Mouse (Mus musculus) adrenal gland, adult (tissue): ENCODE measurements at regions not wholly inside any gene's neighbourhood (a gene's known extent, or its start where the extent isn't known, plus 50 kb on each side); places are given as distances from the start of the nearest gene placed in this dataset.

Experiments
- DNase-seq, 2 experiments: peaks; one replicate each; pipeline ENCODE4 v3.0.0; 2022 to 2023; ENCODE audit warnings: low spot score in 1 of 2; ENCODE audit not compliant: inconsistent age in 2 of 2

DNA sequence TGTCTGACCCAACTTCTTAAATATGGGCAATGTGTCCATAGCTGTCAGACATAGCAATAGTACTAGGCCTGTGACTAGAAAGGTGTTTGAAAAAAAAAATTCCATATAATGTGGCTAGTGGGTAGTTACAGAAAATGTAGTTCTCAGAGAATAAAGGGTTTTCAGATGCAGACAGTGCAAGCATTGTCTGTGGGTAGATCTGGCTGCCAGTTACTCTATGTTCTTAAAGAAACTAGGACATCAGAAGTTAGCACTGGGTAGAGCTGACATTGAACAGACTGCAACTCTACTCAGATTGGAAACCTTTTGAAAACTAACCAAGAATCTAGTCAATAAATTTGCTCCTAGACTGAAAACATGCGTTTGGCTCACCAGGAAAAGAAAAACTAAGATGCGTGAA lies 154.5 kb upstream of the Negr1 start:
- DNase-seq = no peak

DNA sequence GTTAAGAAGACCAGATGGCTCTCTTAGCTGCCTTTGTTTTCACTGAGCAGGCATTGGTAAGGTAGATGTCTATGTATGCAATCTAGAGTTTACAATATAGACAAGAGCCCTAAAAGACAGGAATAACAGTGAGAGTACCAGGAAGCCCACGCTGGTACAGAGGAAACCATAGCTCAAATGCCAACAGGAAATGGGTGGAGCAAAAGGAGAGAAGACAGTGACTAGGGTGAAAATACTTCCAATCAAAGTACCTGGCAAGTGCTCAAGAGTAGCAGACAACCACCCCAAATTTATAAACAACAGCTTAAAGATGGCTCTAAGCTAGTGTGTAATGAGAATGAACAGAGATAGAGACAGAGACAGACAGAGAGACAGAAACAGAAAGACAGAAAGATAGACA lies 151.5 kb upstream of the Negr1 start:
- DNase-seq = no peak

DNA sequence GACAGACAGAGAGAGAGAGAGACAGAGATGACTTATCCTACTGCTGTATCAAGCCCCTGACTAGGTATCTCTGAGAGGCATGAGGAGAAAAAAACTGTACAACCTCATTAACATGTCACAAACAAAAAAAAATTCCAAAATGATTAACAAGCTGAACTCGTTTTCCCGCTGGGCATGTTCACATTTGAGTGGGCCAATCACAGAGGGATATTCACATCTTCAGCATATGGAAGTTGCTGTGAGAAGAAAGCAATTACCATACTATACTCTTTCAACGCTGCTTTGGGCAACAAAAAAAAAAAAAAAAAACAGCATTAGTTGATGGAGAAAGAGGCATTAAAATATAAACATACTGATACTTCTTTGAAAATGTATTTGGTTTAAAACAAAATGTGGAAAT lies 148.8 kb upstream of the Negr1 start:
- DNase-seq = no peak

DNA sequence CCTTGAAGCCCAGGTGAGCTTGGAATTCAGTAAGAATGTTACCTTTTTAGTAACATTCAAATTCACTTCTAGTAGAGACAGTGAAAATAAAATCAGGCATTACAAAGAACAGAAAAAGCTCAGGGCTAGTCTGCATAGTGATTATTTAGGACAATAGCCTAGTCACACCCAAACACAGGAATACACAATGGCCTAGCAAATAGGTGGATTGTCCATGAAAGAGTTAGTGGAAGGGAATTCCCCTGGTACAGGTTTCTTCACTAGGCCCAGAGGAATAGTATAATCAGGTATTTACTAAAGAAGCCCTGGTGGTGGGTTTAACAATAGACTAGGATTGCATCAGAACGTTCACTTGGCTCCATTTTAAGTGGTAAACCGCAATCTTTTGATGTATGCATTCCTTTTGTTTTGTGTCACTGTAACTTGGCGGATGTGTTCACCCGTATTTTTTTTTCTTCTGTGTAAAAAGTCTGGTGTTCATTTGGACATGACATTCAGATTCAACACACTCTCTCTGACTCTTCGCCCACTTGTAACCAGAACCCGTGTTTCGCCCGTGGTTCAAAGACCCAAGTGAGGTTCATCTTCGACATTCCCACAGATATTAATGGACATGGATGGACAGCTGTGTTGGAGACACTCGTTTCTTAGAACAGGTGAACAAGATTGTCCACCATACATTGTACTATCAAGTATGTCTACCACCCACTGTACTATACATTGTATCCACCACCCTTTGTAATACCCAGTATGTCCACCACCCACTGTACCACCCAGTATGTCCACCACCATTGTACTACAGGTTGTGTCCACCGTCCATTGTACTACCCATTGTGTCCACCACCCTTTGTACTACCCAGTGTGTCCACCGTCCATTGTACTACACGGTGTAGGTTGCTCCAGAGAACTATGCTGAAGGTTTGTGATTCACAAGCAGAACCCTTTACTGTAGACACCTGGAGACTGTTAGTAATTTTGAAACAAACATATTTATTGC lies 146.9 kb upstream of the Negr1 start:
- no peak for DNase-seq

GRCm38 (mm10) chr3:156418124-156418523 lies 143.5 kb upstream of the Negr1 start:
- DNase-seq = no peak

DNA sequence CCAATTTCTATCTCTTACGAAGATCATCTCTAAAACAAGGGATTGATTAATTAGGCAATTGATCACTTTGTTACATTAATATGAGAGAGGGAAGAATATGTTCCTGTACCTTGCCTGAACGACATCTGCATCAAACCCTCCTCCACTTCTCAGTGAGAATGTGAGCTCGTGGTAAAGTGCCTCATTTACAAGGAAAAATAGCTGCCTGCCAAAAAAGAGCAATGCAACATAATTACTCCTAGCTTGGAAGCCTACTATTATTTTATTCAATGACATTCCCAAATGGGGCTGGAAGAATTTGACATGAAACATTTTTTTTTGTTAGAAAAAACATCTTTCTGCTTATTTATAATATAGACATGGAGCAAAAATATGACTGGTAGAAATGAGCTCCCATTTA lies 138.5 kb upstream of the Negr1 start:
- DNase-seq = no peak

- no peak for DNase-seq
Measured at GRCm38 (mm10) chr3:156455042-156455441, 106.6 kb upstream of the Negr1 start.

- DNase-seq = no peak
Measured at GRCm38 (mm10) chr3:156463299-156463698, 98.3 kb upstream of the Negr1 start.

DNA sequence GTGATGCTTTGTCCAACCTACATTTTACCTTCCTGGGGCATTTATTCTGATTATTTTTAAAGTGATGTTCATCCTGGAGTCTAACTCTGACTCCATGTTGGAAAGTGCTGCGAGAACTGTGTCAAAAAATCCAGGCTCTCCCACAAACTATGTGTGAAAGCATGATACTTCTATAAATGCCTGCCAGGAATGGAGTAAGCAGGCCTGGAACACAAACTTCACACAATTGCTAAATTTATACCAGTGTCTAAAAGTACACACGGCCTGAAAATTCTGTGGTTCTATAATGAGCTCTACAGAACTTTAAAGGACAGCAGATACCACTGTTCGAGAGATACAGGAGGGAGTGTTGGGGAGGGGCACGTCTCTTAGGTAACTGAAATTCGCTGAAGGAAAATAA lies 96.0 kb upstream of the Negr1 start:
- DNase-seq = no peak

DNA sequence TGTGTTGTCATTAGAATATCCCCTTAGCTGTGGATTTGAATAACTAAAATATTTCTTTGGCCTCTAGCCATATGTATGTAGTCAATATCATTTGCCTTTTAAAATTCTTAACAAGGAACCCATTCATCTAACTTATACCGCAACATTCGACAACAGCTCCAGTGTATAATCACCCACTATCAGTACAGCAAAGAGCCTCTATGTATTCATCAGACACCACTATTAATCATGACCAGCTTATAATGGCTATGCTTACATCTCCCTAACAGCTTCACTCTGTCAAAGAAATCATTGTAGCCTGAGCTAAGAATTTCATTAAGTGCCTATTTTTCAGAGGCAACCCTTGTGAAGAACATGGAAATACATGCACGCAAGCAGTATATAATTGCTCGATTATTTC lies 88.9 kb upstream of the Negr1 start:
- DNase-seq = no peak
